Mouse (Mus musculus) MEL (cell line): ENCODE results near the gene Tcf12. TPM values are rescaled to one million over a fixed set of nuclear protein-coding genes. Genes with fewer than 3 reads are reported as not detected.

Experiments used
- DNase-seq: peaks from one replicate; pipeline ENCODE4 v3.0.0; 2011; ENCODE audit warnings: low read depth, low spot score
- H3K27ac ChIP-seq: 2 replicates; pipeline ENCODE4 v1.5.1; 2012; ENCODE audit warnings: low read depth, mild to moderate bottlenecking, control low read depth, low read length, moderate library complexity; ENCODE audit not compliant: control insufficient read depth
- H3K27me3 ChIP-seq, 2 experiments: fragments of 150-350 bp in 1 of 2; sonication (generic) in 1 of 2; 2 replicates each; pipeline ENCODE4 v1.6.1; 2012; ENCODE audit warnings: low read length in 2 of 2, mild to moderate bottlenecking in 2 of 2, improper control_type of control experiment in 1 of 2, moderate library complexity in 1 of 2; ENCODE audit not compliant: insufficient read depth in 2 of 2, control insufficient read depth in 1 of 2
- H3K36me3 ChIP-seq, 2 experiments: 2 replicates each; pipeline ENCODE4 v1.6.1; 2012 to 2014; ENCODE audit warnings: low read length in 2 of 2, improper control_type of control experiment in 1 of 2, inconsistent platforms in 1 of 2, mild to moderate bottlenecking in 1 of 2; ENCODE audit not compliant: insufficient read depth in 2 of 2, control insufficient read depth in 1 of 2
- H3K4me1 ChIP-seq, 2 experiments: fragments of 150-350 bp in 1 of 2; sonication (generic) in 1 of 2; 2 replicates each; pipeline ENCODE4 v1.6.1; 2012; ENCODE audit warnings: low read length in 2 of 2, improper control_type of control experiment in 1 of 2, mild to moderate bottlenecking in 1 of 2; ENCODE audit not compliant: insufficient read depth in 2 of 2, control insufficient read depth in 1 of 2
- H3K4me3 ChIP-seq, 2 experiments: fragments of 150-350 bp in 1 of 2; sonication (generic) in 1 of 2; 2 replicates each; pipeline ENCODE4 v1.5.1; 2012; ENCODE audit warnings: low read depth in 2 of 2, low read length in 2 of 2, mild to moderate bottlenecking in 2 of 2, moderate library complexity in 2 of 2, control low read depth in 1 of 2, improper control_type of control experiment in 1 of 2; ENCODE audit not compliant: control insufficient read depth in 1 of 2, insufficient read depth in 1 of 2
- H3K79me2 ChIP-seq: 2 replicates; pipeline ENCODE4 v1.6.1; 2012; ENCODE audit warnings: mild to moderate bottlenecking, low read length, moderate library complexity; ENCODE audit not compliant: control insufficient read depth, poor library complexity, insufficient read depth
- H3K9ac ChIP-seq: 2 replicates; pipeline ENCODE4 v1.6.1; 2012; ENCODE audit warnings: low read depth, mild to moderate bottlenecking, control low read depth, low read length, moderate library complexity; ENCODE audit not compliant: control insufficient read depth, poor library complexity, severe bottlenecking
- H3K9me3 ChIP-seq: fragments of 150-350 bp; sonication (generic); replicated peaks from 2 replicates; pipeline ENCODE4 v1.6.1; 2012; ENCODE audit warnings: mild to moderate bottlenecking, low read length, improper control_type of control experiment, moderate library complexity; ENCODE audit not compliant: insufficient read depth
- CHD1 ChIP-seq: IDR thresholded peaks from 2 replicates; pipeline ENCODE4 v1.6.1; 2012; ENCODE audit warnings: low read depth, mild to moderate bottlenecking, inconsistent platforms, low read length, improper control_type of control experiment
- CHD2 ChIP-seq: IDR thresholded peaks from 2 replicates; pipeline ENCODE4 v1.6.1; 2011; ENCODE audit warnings: low read length, improper control_type of control experiment
- CTCF ChIP-seq, 3 experiments: IDR thresholded peaks in 2 of 3; conservative IDR thresholded peaks in 1 of 3; 2 replicates each; pipeline ENCODE4 v1.5.1; 2011 to 2012; ENCODE audit warnings: low read length in 3 of 3, low read depth in 2 of 3, mild to moderate bottlenecking in 2 of 3, improper control_type of control experiment in 1 of 3, inconsistent platforms in 1 of 3, mixed read lengths in 1 of 3, moderate library complexity in 1 of 3; ENCODE audit not compliant: control insufficient read depth in 1 of 3, insufficient read depth in 1 of 3, poor library complexity in 1 of 3, severe bottlenecking in 1 of 3
- E2F4 ChIP-seq: IDR thresholded peaks from 2 replicates; pipeline ENCODE4 v1.6.1; 2011; ENCODE audit warnings: low read depth, low read length, improper control_type of control experiment, borderline replicate concordance
- ELF1 ChIP-seq: IDR thresholded peaks from 2 replicates; pipeline ENCODE4 v1.6.1; 2014; ENCODE audit warnings: low read depth, mild to moderate bottlenecking, inconsistent platforms, low read length, improper control_type of control experiment, moderate library complexity
- EP300 ChIP-seq, 2 experiments: IDR thresholded peaks; 2 replicates each; pipeline ENCODE4 v1.6.1; 2011; ENCODE audit warnings: improper control_type of control experiment in 2 of 2, low read length in 2 of 2, low read depth in 1 of 2, mild to moderate bottlenecking in 1 of 2
- ETS1 ChIP-seq: IDR thresholded peaks from 2 replicates; pipeline ENCODE4 v1.6.1; 2012; ENCODE audit warnings: low read depth, mild to moderate bottlenecking, inconsistent platforms, low read length, improper control_type of control experiment, moderate library complexity
- GATA1 ChIP-seq: IDR thresholded peaks from 2 replicates; pipeline ENCODE4 v1.6.1; 2011; ENCODE audit warnings: low read depth, low read length, improper control_type of control experiment
- HCFC1 ChIP-seq: IDR thresholded peaks from 2 replicates; pipeline ENCODE4 v1.6.1; 2012; ENCODE audit warnings: low read depth, mild to moderate bottlenecking, inconsistent platforms, low read length, improper control_type of control experiment, moderate library complexity
- MAZ ChIP-seq: IDR thresholded peaks from 2 replicates; pipeline ENCODE4 v1.6.1; 2012; ENCODE audit warnings: low read depth, mild to moderate bottlenecking, inconsistent platforms, low read length, improper control_type of control experiment
- MEF2A ChIP-seq: IDR thresholded peaks from 2 replicates; pipeline ENCODE4 v1.6.1; 2014; ENCODE audit warnings: low read depth, mild to moderate bottlenecking, inconsistent platforms, low read length, improper control_type of control experiment; ENCODE audit not compliant: poor library complexity, insufficient replicate concordance, severe bottlenecking; ENCODE audit errors: extremely low read depth
- MXI1 ChIP-seq: IDR thresholded peaks from 2 replicates; pipeline ENCODE4 v1.6.1; 2011; ENCODE audit warnings: mild to moderate bottlenecking, low read depth, low read length, improper control_type of control experiment
- NELFE ChIP-seq: IDR thresholded peaks from 2 replicates; pipeline ENCODE4 v1.6.1; 2011; ENCODE audit warnings: low read depth, low read length, improper control_type of control experiment
- POLR2AphosphoS5 ChIP-seq: IDR thresholded peaks from 2 replicates; pipeline ENCODE4 v1.6.1; 2012; ENCODE audit warnings: low read depth, borderline replicate concordance, mild to moderate bottlenecking, inconsistent platforms, low read length, moderate library complexity, mixed read lengths
- RAD21 ChIP-seq: IDR thresholded peaks from 2 replicates; pipeline ENCODE4 v1.6.1; 2011; ENCODE audit warnings: mild to moderate bottlenecking, low read depth, low read length, improper control_type of control experiment
- RCOR1 ChIP-seq: IDR thresholded peaks from 2 replicates; pipeline ENCODE4 v1.6.1; 2012; ENCODE audit warnings: low read depth, mild to moderate bottlenecking, inconsistent platforms, low read length, improper control_type of control experiment
- SMC3 ChIP-seq: IDR thresholded peaks from 2 replicates; pipeline ENCODE4 v1.6.1; 2011; ENCODE audit warnings: low read depth, low read length, improper control_type of control experiment
- TBP ChIP-seq: IDR thresholded peaks from 2 replicates; pipeline ENCODE4 v1.8.0; 2011; ENCODE audit warnings: low read depth, low read length, improper control_type of control experiment
- ZC3H11A ChIP-seq: IDR thresholded peaks from 2 replicates; pipeline ENCODE4 v1.6.1; 2012; ENCODE audit warnings: low read depth, mild to moderate bottlenecking, inconsistent platforms, low read length, improper control_type of control experiment
- ZKSCAN1 ChIP-seq: IDR thresholded peaks from 2 replicates; pipeline ENCODE4 v1.6.1; 2012; ENCODE audit warnings: low read depth, mild to moderate bottlenecking, inconsistent platforms, low read length, improper control_type of control experiment, moderate library complexity
- polyA plus RNA-seq, 2 experiments: library from polyadenylated mRNA; stranded (reverse) in 1 of 2; unstranded in 1 of 2; fragments of >175 nt in 1 of 2; fragments of >200 nt in 1 of 2; gene quantifications; 2 replicates each; pipeline versions ENCODE4 v1.2.1 to v1.2.4; 2012; ENCODE audit warnings: low replicate concordance in 2 of 2, low read depth in 1 of 2; ENCODE audit not compliant: insufficient read length in 2 of 2, insufficient read depth in 1 of 2, missing spikeins in 1 of 2
- total RNA-seq: library from RNA; depleted of rRNA; stranded (reverse); fragments of 300-350 nt; gene quantifications from 2 replicates; pipeline ENCODE4 v1.2.3, GENCODE M21; 2012

Gene Tcf12
- total and polyA plus RNA-seq, 3 experiments: 29.3 to 70.5 (median 39.6) TPM

GRCm38 (mm10) chr9:71834707-71835106, 277.0 kb downstream of the Tcf12 start:
- Histone ChIP-seq H3K36me3 (no peaks in the 10 kb centered on the region), H3K4me1 (peaks cover 0 to 5% of the 10 kb centered on the region in 2 experiments; a peak in 1 of 4 replicates), H3K27ac (no peak overlapping the region), H3K9me3 (no peaks in the 10 kb centered on the region), H3K79me2 (no peaks in the 10 kb centered on the region), H3K9ac (no peak overlapping the region), H3K27me3 (no peaks in the 10 kb centered on the region), H3K4me3 (no peak overlapping the region)
- no peak for TF ChIP-seq E2F4
- no peak for TF ChIP-seq ZKSCAN1
- TF ChIP-seq CHD2: no peak
- TF ChIP-seq RCOR1: no peak
- no peak for TF ChIP-seq MEF2A
- no peak for TF ChIP-seq POLR2AphosphoS5
- TF ChIP-seq GATA1: no peak
- no peak for TF ChIP-seq NELFE
- TF ChIP-seq ETS1: no peak
- no peak for TF ChIP-seq RAD21
- TF ChIP-seq ZC3H11A: no peak
- TF ChIP-seq TBP: no peak
- TF ChIP-seq EP300 (IDR thresholded peaks at IDR 0.05; ENCODE audit: low read depth in 1 of 2, low read length in 2 of 2): no peak
- no peak for TF ChIP-seq HCFC1
- no peak for DNase-seq

- Histone ChIP-seq H3K9me3 (no peaks in the 10 kb centered on the region), H3K9ac (peak overlapping the region; percentile 45; the same call in 1 of the 2 replicates), H3K36me3 (no peaks in the 10 kb centered on the region), H3K27me3 (no peaks in the 10 kb centered on the region), H3K4me1 (peaks cover 0 to 5% of the 10 kb centered on the region in 2 experiments; a peak in 1 of 4 replicates), H3K79me2 (no peaks in the 10 kb centered on the region), H3K4me3 (peak overlapping the region in 1 of 2 experiments; percentile 44; a peak in 2 of 4 replicates), H3K27ac (no peak overlapping the region)
- TF ChIP-seq ZC3H11A (peak; percentile 97), ELF1 (no peak), MXI1 (no peak), E2F4 (no peak), RAD21 (peak; percentile 94), MAZ (no peak), SMC3 (peak; percentile 99), RCOR1 (no peak), CHD1 (no peak), CTCF (IDR thresholded peaks at IDR 0.05 in 2 of 3, conservative IDR thresholded peaks at IDR 0.05 in 1 of 3; ENCODE audit: control insufficient read depth in 1 of 3, insufficient read depth in 1 of 3, low read depth in 2 of 3, low read length in 3 of 3, poor library complexity in 1 of 3, severe bottlenecking in 1 of 3) (peak; percentile 84 to 98 (median 96))
- peak; percentile 80 for DNase-seq
Measured at GRCm38 (mm10) chr9:71831756-71832699, 279.6 kb downstream of the Tcf12 start.
